In genomic region chr16:18811032-18811431, GRCm38 (mm10) we compare ENCODE assay signal across 8 mouse cellular contexts. TPM values are rescaled to one million over a fixed set of nuclear protein-coding genes. Genes with fewer than 3 reads are reported as not detected.
DNase-seq lines count a peak whose midpoint lies in the region; ATAC-seq and TF ChIP-seq lines count a peak whose summit lies in the region.

No protein-coding gene starts in this region.

- peak; percentile 9 for ATAC-seq in kidney, embryonic 15.5 days (replicated peaks; ENCODE audit: low FRiP score)
- no peak for ATAC-seq in heart, postnatal 0 days (ENCODE audit: insufficient read depth, low read depth)
- peak; percentile 51 for ATAC-seq in megakaryocyte-erythroid progenitor cell, adult 5-6 weeks (replicated peaks; ENCODE audit: low FRiP score, low TSS enrichment, poor library complexity, severe bottlenecking)
- no peak for ATAC-seq in CD4-positive, CD25-positive, alpha-beta regulatory T cell, adult 4 months

- TF ChIP-seq CTCF in heart, postnatal 0 days (IDR thresholded peaks at IDR 0.05; ENCODE audit: low read depth), result no peak

- H3K4me3 ChIP-seq in kidney, embryonic 15.5 days (replicated peaks), result peak overlapping the region; percentile 84
- H3K4me3 ChIP-seq in heart, postnatal 0 days (ENCODE audit: low read depth, low read length), result peak overlapping the region; percentile 71

- DNase-seq in kidney, postnatal 10 days, result no peak
- peak; percentile 74 for DNase-seq in ZHBTc4 (ENCODE audit: low read depth, low spot score)
- DNase-seq in heart, postnatal 0 days (ENCODE audit: low spot score), result no peak
- no peak for DNase-seq in urinary bladder, postnatal 25 days (ENCODE audit: low spot score)
- DNase-seq in thymus, adult 18-20 months, result no peak

- H3K4me2 ChIP-seq in kidney, embryonic 15.5 days, result peak overlapping the region; percentile 81
- peak overlapping the region; percentile 92 for H3K4me2 ChIP-seq in heart, postnatal 0 days (ENCODE audit: low read depth, low read length)

- H3K36me3 ChIP-seq in kidney, embryonic 15.5 days, result peaks cover 52% of the 10 kb centered on the region
- H3K36me3 ChIP-seq in heart, postnatal 0 days (replicated peaks; ENCODE audit: control insufficient read depth, insufficient read depth, low read length), result peaks cover 48% of the 10 kb centered on the region

- 7% methylated on average over 5 of the region's 5 CpGs for WGBS in kidney, embryonic 15.5 days
- 6% methylated on average over 5 of the region's 5 CpGs for WGBS in heart, postnatal 0 days

- peak overlapping the region; percentile 59 for H3K9ac ChIP-seq in kidney, embryonic 15.5 days
- peak overlapping the region; percentile 54 for H3K9ac ChIP-seq in heart, postnatal 0 days (replicated peaks; ENCODE audit: low read depth, low read length)

- TF ChIP-seq EP300 in heart, postnatal 0 days (IDR thresholded peaks at IDR 0.05; ENCODE audit: low read depth), result no peak

- peaks cover 24% of the 10 kb centered on the region for H3K4me1 ChIP-seq in kidney, embryonic 15.5 days
- peaks cover 14% of the 10 kb centered on the region for H3K4me1 ChIP-seq in heart, postnatal 0 days (ENCODE audit: control insufficient read depth, insufficient read depth)

- H3K27me3 ChIP-seq in kidney, embryonic 15.5 days, result no peaks in the 10 kb centered on the region
- H3K27me3 ChIP-seq in heart, postnatal 0 days (ENCODE audit: control insufficient read depth, insufficient read depth, low read length), result no peaks in the 10 kb centered on the region

- H3K27ac ChIP-seq in kidney, embryonic 15.5 days, result peak overlapping the region; percentile 85; the same call in 1 of the 2 replicates
- peak overlapping the region; percentile 83 for H3K27ac ChIP-seq in heart, postnatal 0 days (ENCODE audit: low read depth)

- H3K9me3 ChIP-seq in kidney, embryonic 15.5 days (replicated peaks), result no peaks in the 10 kb centered on the region
- H3K9me3 ChIP-seq in heart, postnatal 0 days (replicated peaks; ENCODE audit: control insufficient read depth, low read length), result no peaks in the 10 kb centered on the region

RNA-seq across cellular contexts. Expression of gene Ufd1, which starts 0.5 kb away (rescaled TPM):
- 87.0 and 101 TPM in 2 replicates for polyA plus RNA-seq in kidney, embryonic 15.5 days (2015; fragmentation: Nextera tagmentation; extraction: Ambion mirVana)
- total RNA-seq in heart, postnatal 0 days (2014; rRNA removed; ENCODE audit: low replicate concordance), result 31.5 and 62.7 TPM in 2 replicates
- polyA plus RNA-seq in heart, postnatal 0 days (2015; fragmentation: Nextera tagmentation; extraction: Ambion mirVana), result 70.2 and 74.4 TPM in 2 replicates
- 80.2 and 81.2 TPM in 2 replicates for total RNA-seq in megakaryocyte-erythroid progenitor cell, adult 5-6 weeks (2014; fragmentation: Nextera tagmentation)
- total RNA-seq in megakaryocyte-erythroid progenitor cell, adult 5-6 weeks (2017), result 73.7 and 112 TPM in 2 replicates
- 100 to 1,000 TPM; 118 to 162 TPM for polyA plus RNA-seq in CD4-positive, CD25-positive, alpha-beta regulatory T cell, adult 4 months (2017; shearing (Covaris generic))

RNA-seq across cellular contexts. Expression of gene Cdc45, which starts 0.8 kb away (rescaled TPM):
- polyA plus RNA-seq in kidney, embryonic 15.5 days (2015; fragmentation: Nextera tagmentation; extraction: Ambion mirVana), result 47.6 and 54.0 TPM in 2 replicates
- total RNA-seq in heart, postnatal 0 days (2014; rRNA removed; ENCODE audit: low replicate concordance), result 16.3 and 25.7 TPM in 2 replicates
- polyA plus RNA-seq in heart, postnatal 0 days (2015; fragmentation: Nextera tagmentation; extraction: Ambion mirVana), result 10.3 and 12.1 TPM in 2 replicates
- 63.3 and 67.3 TPM in 2 replicates for total RNA-seq in megakaryocyte-erythroid progenitor cell, adult 5-6 weeks (2014; fragmentation: Nextera tagmentation)
- 58.1 and 69.0 TPM in 2 replicates for total RNA-seq in megakaryocyte-erythroid progenitor cell, adult 5-6 weeks (2017)
- polyA plus RNA-seq in CD4-positive, CD25-positive, alpha-beta regulatory T cell, adult 4 months (2017; shearing (Covaris generic)), result 1 to 10 TPM; 5.8 to 9.4 TPM

RNA-seq across cellular contexts. Expression of gene 2510002D24Rik, which starts 25.3 kb away (rescaled TPM):
- polyA plus RNA-seq in kidney, embryonic 15.5 days (2015; fragmentation: Nextera tagmentation; extraction: Ambion mirVana), result 41.3 and 47.7 TPM in 2 replicates
- total RNA-seq in heart, postnatal 0 days (2014; rRNA removed; ENCODE audit: low replicate concordance), result 34.7 and 45.6 TPM in 2 replicates
- 30.6 and 32.9 TPM in 2 replicates for polyA plus RNA-seq in heart, postnatal 0 days (2015; fragmentation: Nextera tagmentation; extraction: Ambion mirVana)
- total RNA-seq in megakaryocyte-erythroid progenitor cell, adult 5-6 weeks (2014; fragmentation: Nextera tagmentation), result 42.7 and 71.2 TPM in 2 replicates
- total RNA-seq in megakaryocyte-erythroid progenitor cell, adult 5-6 weeks (2017), result 52.5 TPM in 2 replicates
- 10 to 100 TPM; 85.2 to 98.8 TPM for polyA plus RNA-seq in CD4-positive, CD25-positive, alpha-beta regulatory T cell, adult 4 months (2017; shearing (Covaris generic))

RNA-seq across cellular contexts. Expression of gene Gm28539, which starts 25.4 kb away (rescaled TPM):
- not detected in 2 replicates for polyA plus RNA-seq in kidney, embryonic 15.5 days (2015; fragmentation: Nextera tagmentation; extraction: Ambion mirVana)
- total RNA-seq in heart, postnatal 0 days (2014; rRNA removed; ENCODE audit: low replicate concordance), result 2.1 and 13.1 TPM in 2 replicates
- polyA plus RNA-seq in heart, postnatal 0 days (2015; fragmentation: Nextera tagmentation; extraction: Ambion mirVana), result not detected in 2 replicates
- total RNA-seq in megakaryocyte-erythroid progenitor cell, adult 5-6 weeks (2014; fragmentation: Nextera tagmentation), result not detected in 2 replicates
- not detected in 2 replicates for total RNA-seq in megakaryocyte-erythroid progenitor cell, adult 5-6 weeks (2017)
- polyA plus RNA-seq in CD4-positive, CD25-positive, alpha-beta regulatory T cell, adult 4 months (2017; shearing (Covaris generic)), result not detected

RNA-seq across cellular contexts. Expression of gene Cldn5, which starts 34.4 kb away (rescaled TPM):
- 93.2 and 99.2 TPM in 2 replicates for polyA plus RNA-seq in kidney, embryonic 15.5 days (2015; fragmentation: Nextera tagmentation; extraction: Ambion mirVana)
- total RNA-seq in heart, postnatal 0 days (2014; rRNA removed; ENCODE audit: low replicate concordance), result 89.6 and 108 TPM in 2 replicates
- 44.8 and 54.2 TPM in 2 replicates for polyA plus RNA-seq in heart, postnatal 0 days (2015; fragmentation: Nextera tagmentation; extraction: Ambion mirVana)
- not detected in 2 replicates for total RNA-seq in megakaryocyte-erythroid progenitor cell, adult 5-6 weeks (2014; fragmentation: Nextera tagmentation)
- total RNA-seq in megakaryocyte-erythroid progenitor cell, adult 5-6 weeks (2017), result not detected in 2 replicates
- polyA plus RNA-seq in CD4-positive, CD25-positive, alpha-beta regulatory T cell, adult 4 months (2017; shearing (Covaris generic)), result not detected

Comparison
In these comparisons a context has a peak if more than half of its experiments do, and no peak if none do; other contexts are left out.
1. ATAC-seq: peak in kidney, embryonic 15.5 days (single experiment) and megakaryocyte-erythroid progenitor cell, adult 5-6 weeks (single experiment); none in heart, postnatal 0 days (single experiment) and CD4-positive, CD25-positive, alpha-beta regulatory T cell, adult 4 months (single experiment).